Mouse (Mus musculus) left cerebral cortex, postnatal 36 days (tissue): ENCODE measurements around the gene Nos3. TPM values are rescaled to one million over a fixed set of nuclear protein-coding genes. Genes with fewer than 3 reads are reported as not detected.

ENCODE experiments used
- DNase-seq, 2 experiments: peaks; one replicate each; pipeline ENCODE4 v3.0.0; 2021 to 2022; ENCODE audit warnings: low spot score in 2 of 2, mixed read lengths in 1 of 2
- intact Hi-C: fragments of 180-260 bp; cut with DNase I; formaldehyde crosslinking; loops from one replicate; pipeline ENCODE4 v1.15.1; 2025
- total RNA-seq, 2 experiments: library from RNA; stranded (reverse); gene quantifications; 2 replicates each; pipeline ENCODE4 v1.2.3; 2021

The Nos3 gene
- total RNA-seq, 2 experiments from 2014 or later, result 6.9 to 10.8 TPM

GRCm38 (mm10) chr5:24365528-24365927, 918 bp downstream of the Nos3 start:
- intact Hi-C loops, result no loop called here
- no peak for DNase-seq

DNA sequence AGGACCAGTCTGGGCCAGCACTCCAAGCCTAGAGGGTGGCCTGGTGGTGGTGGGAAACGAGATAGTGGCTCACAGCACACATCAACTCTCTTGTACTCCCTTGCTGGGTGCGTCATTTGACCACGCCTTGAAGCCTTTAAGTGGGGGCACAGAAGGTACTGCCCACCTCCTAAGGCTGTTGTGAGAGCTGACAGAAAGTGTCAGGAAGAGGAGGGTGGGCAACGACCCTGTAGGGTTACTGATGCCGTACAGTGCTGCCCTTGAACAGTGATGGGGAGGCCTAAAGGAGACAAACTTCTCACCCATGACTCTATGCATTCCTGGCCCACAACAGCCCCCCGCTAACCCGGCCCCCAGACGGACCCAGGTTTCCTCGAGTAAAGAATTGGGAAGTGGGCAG, 1.8 kb downstream of the Nos3 start:
- no peak for DNase-seq
- intact Hi-C loops, result no loop called here

DNA sequence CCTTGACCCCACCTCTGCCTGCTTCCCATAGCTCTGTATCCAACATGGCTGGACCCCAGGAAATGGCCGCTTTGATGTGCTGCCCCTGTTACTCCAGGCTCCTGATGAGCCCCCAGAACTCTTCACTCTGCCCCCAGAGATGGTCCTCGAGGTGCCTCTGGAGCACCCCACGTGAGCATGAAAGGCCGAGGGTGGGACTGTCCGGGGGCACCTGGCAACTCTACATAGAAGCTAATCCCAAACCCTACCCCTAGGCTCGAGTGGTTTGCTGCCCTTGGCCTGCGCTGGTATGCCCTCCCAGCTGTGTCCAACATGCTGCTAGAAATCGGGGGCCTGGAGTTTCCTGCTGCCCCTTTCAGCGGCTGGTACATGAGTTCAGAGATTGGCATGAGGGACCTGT, 5.2 kb downstream of the Nos3 start:
- intact Hi-C loops, result no loop called here
- no peak for DNase-seq

GRCm38 (mm10) chr5:24373807-24374206, 9.2 kb downstream of the Nos3 start:
- intact Hi-C loops, result no loop called here
- no peak for DNase-seq

DNA sequence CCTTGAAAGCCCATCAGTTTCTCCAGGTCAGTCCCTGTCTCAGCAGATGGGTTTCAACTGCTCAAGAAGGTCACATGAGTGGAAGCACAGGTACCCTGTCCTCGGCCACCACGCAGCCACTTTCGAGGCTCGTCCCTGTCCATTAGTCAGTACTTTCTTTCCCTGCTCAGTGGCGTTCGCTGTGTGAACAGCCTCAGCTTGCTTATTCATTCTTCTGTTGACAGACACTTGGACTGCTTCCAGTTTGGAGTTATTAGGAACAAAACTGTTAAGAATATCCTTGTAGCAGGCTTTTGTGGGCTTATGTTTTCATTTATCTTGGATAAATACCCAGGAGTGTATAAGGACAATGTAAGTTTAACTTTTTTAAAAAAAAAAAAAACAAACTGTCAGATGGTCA, 9.6 kb downstream of the Nos3 start:
- DNase-seq, result no peak

DNA sequence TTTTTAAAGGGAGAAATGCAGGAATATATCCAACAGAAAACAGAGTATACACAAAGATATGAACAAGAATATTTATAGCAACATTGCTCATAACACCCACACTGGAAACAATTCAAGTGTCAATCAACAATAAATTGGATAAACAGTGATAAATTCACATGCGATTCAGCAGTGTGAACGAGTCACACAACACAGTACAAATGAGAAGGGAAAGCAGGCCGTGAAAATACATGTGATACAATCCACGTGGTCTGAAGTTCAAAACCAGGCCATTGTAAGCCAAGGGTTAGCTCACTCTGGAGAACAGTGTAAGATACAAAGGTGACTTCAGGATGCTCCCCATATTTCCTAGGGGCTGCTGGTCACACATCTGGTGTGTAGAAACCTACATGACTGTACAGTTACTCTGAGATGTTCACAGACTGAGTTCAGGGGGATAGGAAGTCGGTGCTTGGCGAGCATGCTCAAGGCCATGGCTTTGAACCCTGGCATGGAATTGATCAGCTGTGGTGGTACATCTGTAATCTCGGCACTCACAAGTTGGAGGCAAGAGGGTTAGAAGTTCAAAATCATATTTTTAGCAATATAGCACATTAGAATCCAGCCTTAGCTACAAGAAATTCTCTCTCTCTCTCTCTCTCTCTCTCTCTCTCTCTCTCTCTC, 10.2 kb downstream of the Nos3 start:
- intact Hi-C loops, result no loop called here
- DNase-seq, result no peak

More for the DNA sequence above, 9.6 kb downstream of the Nos3 start:
- intact Hi-C loops, result no loop called here

GRCm38 (mm10) chr5:24378700-24379099, 14.1 kb downstream of the Nos3 start:
- intact Hi-C loops, result no loop called here
- no peak for DNase-seq

- no peak for DNase-seq
- intact Hi-C loops, result no loop called here
These were observed 14.9 kb downstream of the Nos3 start for GRCm38 (mm10) chr5:24379501-24379900.

GRCm38 (mm10) chr5:24380499-24380898, 15.9 kb downstream of the Nos3 start:
- intact Hi-C loops, result no loop called here
- no peak for DNase-seq

DNA sequence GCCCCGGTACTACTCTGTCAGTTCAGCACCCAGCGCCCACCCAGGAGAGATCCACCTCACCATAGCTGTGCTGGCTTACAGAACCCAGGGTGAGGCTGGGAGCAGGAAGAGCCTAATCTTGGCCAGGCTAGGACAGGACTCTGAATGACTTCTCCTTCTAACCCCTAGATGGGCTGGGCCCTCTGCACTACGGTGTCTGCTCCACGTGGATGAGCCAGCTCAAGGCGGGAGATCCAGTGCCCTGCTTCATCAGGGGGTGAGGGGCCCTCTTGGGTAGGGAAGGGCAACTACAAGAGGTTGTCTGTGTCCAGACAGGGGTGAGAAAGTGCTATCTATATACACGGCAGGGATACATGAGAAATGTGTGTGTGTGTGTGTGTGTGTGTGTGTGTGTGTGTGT, 16.9 kb downstream of the Nos3 start:
- intact Hi-C loops, result no loop called here
- no peak for DNase-seq

GRCm38 (mm10) chr5:24381988-24382387, 17.4 kb downstream of the Nos3 start:
- intact Hi-C loops, result no loop called here
- DNase-seq, result no peak

DNA sequence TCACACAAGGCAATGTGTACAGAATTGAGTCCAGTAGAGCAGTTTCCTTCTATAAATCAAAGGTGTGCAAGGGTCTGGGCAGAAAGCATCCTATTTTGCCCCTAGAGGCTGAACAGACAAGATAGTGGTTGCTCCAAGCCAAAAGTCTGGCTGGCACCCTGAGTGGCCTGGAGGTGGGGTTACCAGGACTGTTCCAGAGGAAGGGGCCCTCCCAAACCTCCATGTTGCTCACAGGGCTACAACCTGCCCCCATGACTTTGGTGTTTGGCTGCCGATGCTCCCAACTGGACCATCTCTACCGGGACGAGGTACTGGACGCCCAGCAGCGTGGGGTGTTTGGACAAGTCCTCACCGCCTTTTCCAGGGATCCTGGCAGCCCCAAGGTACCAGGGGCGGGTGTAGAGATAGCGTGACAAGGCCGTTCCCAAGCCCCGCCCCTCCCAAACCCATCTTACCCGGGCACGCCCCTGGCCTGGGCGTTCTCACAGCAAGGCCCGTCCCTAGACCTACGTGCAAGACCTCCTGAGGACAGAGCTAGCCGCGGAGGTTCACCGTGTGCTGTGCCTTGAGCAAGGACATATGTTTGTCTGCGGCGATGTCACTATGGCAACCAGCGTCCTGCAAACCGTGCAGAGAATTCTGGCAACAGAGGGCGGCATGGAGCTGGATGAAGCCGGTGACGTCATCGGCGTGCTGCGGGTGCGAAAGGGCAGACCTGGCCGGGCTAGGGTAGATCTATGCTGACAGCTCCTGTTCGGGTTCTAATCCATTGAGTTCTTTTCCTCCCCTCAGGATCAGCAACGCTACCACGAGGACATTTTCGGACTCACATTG, 18.6 kb downstream of the Nos3 start:
- DNase-seq, result peak; percentile 90 to 92
- intact Hi-C loops, result no loop called here

DNA sequence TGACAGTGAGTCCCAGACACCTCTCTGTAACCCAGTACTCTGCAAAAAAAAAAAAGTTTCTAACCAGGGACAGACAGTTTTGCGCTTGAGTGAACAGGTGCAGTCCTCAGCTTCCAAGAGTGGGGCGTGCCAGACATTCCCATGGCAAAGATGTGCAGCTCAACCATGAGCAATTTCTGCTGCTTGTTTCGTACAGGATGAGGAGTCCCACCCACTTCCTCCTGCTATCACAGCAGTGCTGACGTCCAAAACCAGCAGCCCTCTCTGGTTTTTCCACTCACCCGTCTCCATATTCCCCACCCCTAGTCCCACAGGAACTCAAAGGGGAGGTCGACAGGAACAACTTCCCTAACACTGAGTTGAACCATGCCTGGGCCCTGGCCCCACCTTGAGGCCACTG, 19.8 kb downstream of the Nos3 start:
- intact Hi-C loops, result no loop called here

DNA sequence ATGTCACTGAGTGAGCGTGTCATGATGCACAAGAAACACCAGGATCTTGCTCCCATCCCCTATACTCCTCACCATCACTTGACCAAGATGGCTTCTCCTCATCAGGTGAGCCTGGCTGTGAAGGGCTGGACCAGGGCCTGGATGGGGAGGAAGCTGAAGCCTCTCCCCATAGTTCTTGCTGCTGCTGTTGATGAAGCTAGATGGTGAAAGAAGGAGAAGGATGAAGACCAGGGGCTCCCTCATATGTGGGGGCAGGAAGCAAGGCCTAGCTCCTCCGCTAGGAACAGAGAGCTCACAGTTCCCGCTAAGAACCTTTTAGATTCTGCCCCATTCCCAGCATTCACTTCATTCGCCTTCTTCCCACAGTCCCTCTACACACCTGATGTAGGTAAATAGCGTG, 20.8 kb downstream of the Nos3 start:
- intact Hi-C loops, result loop anchor here (5.0 kb wide), 1 partner anchor 33 kb away; the partner anchor contains the start of gene Kcnh2
- no peak for DNase-seq

More for the DNA sequence above, 19.8 kb downstream of the Nos3 start:
- DNase-seq, result peak in 1 of 2 experiments; percentile 59

DNA sequence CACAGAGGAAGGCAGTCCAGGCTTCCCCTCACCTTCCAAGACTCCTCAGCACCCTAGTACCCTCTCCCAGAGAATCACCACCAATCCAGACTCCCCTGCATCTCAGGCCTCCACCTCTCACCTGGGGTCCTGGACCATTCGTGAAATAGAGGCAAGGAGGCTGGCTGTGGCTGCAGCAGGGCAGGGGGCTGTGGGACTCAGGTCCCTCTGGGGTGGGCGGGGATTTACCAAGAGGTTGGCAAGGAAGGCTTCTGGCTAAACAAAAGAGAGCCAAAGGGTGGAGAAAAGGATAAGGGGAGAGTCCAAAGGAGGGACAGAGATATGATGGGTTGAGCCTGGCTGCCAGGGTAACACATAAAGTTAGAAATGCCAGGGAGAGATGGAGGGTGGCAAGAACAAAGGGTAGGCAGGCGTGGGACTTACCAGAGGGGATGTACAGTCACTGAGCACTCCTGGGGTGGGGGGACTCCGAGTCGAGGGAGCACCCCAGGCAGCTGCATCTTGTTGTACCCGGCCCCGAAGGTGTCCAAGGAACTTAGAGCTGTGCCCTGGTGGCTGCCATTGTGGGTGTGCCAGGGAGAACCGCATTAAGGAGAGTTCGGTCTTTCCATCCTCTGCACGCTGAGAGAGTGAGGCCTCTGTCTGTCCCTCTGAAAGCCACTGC, 21.4 kb downstream of the Nos3 start:
- intact Hi-C loops, result loop anchor here (5.0 kb wide), 1 partner anchor 34 kb away; the partner anchor contains the start of gene Kcnh2
- DNase-seq, result no peak

- intact Hi-C loops, result loop anchor here (5.0 kb wide), 1 partner anchor 35 kb away; the partner anchor contains the start of gene Kcnh2
- DNase-seq, result peak; percentile 59 to 66
These were observed 22.9 kb downstream of the Nos3 start for GRCm38 (mm10) chr5:24387264-24388241.

DNA sequence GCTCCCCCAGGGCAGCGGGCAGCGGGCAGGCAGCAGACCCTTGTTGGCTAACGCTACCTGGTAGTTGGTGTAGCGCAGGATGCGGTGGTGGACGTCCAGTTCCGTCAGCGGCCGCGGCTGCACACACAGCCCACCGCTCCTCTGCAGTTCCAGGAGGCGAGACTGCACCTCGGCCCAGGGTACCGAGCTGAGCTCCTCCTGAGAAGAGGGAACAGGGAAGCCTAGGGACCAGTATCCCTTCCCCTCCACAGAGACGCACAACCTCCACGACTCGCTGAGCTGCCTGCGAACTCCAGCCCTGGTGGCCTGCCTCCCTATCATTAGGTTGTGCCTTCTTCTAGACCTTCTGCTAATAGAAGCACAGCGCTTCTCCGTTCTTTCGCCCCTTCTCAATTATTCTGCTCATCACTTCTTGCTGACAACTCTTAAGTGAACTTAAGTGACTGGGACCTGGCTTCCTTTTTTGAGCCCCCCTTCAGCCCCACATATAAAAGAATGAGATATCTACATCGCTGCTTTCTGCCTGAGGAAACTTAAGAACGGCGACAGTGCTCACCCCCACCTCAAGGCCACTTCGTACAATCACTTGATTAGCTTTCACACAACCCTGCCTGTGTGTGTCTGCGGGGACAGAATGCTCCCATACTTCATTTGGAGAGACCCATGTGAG, 23.8 kb downstream of the Nos3 start:
- no peak for DNase-seq
- intact Hi-C loops, result loop anchor here (5.0 kb wide), 1 partner anchor 36 kb away; the partner anchor contains the start of gene Kcnh2

DNA sequence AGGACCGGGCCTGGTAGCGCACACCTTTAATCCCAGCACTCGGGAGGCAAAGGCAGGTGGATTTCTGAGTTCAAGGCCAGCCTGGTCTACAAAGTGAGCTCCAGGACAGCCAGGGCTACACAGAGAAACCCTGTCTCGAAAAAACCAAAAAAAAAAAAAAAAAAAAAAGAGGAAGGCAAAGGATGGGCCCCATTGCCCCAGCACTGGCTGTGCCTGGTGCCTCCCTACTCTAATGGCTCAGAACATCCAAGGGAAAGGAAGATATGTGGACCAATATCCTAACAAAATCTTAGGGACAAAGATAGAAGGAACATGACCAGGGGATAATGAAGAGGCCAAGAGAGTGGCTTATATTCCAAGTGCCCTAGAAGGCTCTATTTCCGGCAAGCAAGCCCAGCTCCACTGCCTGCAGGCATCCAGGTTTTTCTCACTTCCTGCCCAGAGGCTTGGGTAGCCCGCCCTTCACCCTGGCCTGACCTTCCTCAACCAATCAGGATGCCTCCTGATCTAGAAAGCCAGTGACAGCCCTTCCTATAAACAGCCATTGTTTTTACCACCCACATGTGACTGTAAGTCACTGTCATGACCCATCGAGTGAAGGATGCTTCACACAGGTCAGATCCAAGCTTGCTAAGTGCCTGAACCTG, 24.5 kb downstream of the Nos3 start:
- intact Hi-C loops, result loop anchor here (5.0 kb wide), 1 partner anchor 37 kb away; the partner anchor contains the start of gene Kcnh2
- no peak for DNase-seq
